Mouse (Mus musculus) heart, postnatal 0 days (tissue): ENCODE results near the gene Ighmbp2.

ENCODE experiments used
- CTCF ChIP-seq: IDR thresholded peaks from 2 replicates; pipeline ENCODE4 v1.5.1; 2016; ENCODE audit warnings: antibody characterized with exemption, control low read depth, low read depth
- EP300 ChIP-seq: IDR thresholded peaks from 2 replicates; pipeline ENCODE4 v1.6.1; 2016; ENCODE audit warnings: antibody characterized with exemption, low read depth

- TF ChIP-seq CTCF, result no peak
- no peak for TF ChIP-seq EP300
Measured at GRCm38 (mm10) chr19:3266676-3267075, 16.1 kb downstream of the Ighmbp2 start.
